Mouse (Mus musculus) v-Abl transformed pro-B cells (cell line): ENCODE results near the gene Il20rb.

Experiments used
- in situ Hi-C, 2 experiments: fragments of 400-800 bp; cut with MboI; formaldehyde crosslinking; loops; one replicate each; pipeline ENCODE4 v1.15.1; 2025; ENCODE audit not compliant: unreplicated experiment in 2 of 2

Gene Il20rb

GRCm38 (mm10) chr9:100438994-100439393 is 47.6 kb downstream of the Il20rb start:
- in situ Hi-C loops: loop anchor here in 1 of 2 experiments (25.0 kb wide), 1 partner anchor 1827 kb away; the partner anchor contains the start of gene Mrps22

DNA sequence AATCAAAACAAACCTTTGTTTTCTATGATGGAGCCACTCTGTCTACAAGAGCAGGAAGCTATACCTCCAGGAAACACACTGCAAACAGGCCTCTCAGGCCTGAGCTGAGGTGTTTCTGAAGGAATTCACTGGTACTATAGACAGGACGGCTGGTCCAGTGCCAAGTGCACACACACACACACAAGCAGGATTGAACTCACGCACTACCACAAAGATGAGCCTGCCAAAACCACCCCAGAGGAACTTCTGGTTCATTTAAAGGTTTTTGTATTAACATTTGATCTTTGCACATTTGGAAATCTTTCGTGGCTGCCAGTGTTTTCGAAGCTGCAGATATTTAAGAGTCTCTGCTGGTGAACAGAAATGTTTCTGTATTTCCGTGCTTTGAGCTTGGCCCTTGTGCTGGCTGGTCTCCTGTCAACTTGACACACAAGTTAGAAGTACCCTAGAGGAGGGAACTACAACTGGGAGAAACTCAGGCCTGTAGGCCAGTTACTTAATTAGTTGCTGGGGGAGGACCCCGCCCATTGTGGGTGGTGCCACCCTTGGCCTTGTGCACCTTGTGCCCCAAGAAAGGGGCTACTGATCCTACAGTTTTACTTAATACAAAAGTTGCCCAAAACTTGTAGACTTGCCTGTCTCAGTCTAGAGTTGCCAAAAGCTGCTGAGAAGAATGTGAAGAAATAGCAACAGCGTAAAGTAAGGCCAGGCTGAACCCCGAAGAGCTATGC is 49.6 kb downstream of the Il20rb start:
- in situ Hi-C loops: loop anchor here in 1 of 2 experiments (25.0 kb wide), 1 partner anchor 1825 kb away; the partner anchor contains the start of gene Mrps22

GRCm38 (mm10) chr9:100431355-100431754 is 55.2 kb downstream of the Il20rb start:
- in situ Hi-C loops: loop anchor here in 1 of 2 experiments (25.0 kb wide), 1 partner anchor 1819 kb away; the partner anchor contains the start of gene Mrps22

DNA sequence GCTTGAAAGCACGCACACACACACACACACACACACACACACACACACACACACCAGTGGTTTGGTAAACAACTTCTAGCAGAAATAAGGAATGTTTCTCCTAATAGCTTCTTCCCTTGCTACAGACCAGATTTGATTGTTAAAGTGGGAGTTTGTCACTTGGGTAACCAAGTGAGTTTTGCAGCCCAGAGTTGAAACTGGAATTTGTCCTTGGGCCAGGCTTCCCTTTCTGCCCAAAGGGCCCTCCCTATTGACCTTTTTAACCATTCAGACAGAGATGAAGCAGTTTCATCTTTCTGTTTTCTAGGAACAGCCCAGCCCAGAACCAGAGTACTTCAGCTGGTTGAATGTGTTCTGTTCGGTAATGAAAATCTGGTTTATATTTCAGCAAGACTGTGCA is 55.7 kb downstream of the Il20rb start:
- in situ Hi-C loops: loop anchor here in 1 of 2 experiments (25.0 kb wide), 1 partner anchor 1819 kb away; the partner anchor contains the start of gene Mrps22

DNA sequence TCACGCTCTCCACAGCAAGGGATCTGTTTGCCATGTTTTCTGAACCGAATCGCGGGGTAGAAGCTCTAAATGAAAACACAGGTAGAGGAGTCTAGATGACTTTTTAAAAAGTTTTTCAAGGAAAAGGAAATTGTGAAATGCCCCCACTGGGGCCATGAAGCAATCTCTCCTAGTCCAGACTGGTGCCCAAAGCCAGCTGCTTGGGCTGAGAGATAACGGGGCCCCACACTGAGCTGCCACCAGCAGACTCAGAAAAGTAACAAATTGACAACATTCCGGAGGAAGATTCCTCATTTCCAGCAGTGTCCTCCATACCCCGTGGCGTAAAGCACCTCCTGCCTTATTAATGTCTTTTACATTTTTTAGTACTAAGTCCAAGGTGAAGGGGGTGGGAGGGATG is 66.9 kb downstream of the Il20rb start:
- in situ Hi-C loops: loop anchor here (25.0 kb wide), 2 partner anchors 582 to 1357 kb away; no protein-coding TSS in a partner anchor

DNA sequence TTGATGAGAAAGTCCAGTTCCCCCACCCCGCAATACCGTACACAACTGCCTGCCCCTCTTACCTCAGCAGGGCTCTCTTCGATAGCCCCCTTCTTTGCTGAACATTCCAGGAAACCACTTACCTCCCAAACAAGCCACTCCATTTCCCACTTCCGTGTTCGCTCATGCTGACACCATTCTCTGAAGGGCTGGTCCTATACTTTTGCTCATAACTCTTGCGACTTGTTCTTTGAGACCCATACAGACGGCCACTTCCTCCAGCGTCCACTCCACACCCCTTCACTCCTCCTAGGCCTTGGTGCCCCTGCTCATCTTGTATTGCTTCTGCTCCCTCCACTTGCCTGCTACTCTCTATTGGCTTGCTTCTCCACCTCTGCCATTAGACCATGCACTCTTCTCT is 67.5 kb downstream of the Il20rb start:
- in situ Hi-C loops: loop anchor here (25.0 kb wide), 2 partner anchors 582 to 1357 kb away; no protein-coding TSS in a partner anchor

DNA sequence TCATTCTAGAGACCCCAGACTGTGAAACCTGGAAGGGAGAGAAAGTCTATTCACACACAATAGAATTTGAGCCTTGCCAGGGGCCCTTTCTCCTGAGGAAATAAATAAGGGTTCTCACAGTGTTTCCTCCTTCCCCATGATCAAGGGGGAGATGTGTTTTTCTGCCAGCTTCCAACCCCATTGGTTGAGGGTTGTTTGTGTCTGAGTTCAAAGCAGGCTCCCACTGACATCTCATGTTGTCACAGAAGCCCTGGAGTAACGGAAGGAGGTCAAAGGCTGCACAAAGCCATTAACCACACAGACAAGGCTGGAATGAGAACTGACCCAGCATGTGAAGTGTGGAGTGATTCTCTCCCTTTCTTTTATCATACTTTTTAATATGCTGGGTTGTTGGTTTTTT is 69.8 kb downstream of the Il20rb start:
- in situ Hi-C loops: loop anchor here (25.0 kb wide), 2 partner anchors 579 to 1354 kb away; no protein-coding TSS in a partner anchor

DNA sequence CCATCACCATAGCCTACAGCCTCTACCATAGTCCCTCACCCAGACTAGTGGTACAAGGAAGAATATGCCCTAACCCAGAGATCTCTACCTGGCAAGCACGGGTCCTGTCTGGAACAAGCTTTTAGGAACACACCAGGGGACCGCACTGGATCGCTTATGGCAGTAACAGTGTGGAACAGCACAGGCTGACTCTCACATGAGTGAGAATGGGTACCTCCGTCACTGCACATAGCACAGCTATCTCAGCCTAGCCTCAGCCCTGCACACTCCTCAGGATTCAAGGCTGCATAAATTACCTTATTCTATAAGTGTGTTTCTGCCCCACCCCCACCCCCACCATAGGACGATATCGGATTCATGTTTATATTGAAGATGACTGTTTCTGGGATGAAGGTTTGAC is 70.3 kb downstream of the Il20rb start:
- in situ Hi-C loops: loop anchor here (25.0 kb wide), 2 partner anchors 579 to 1354 kb away; no protein-coding TSS in a partner anchor

- in situ Hi-C loops: loop anchor here (25.0 kb wide), 2 partner anchors 578 to 1353 kb away; no protein-coding TSS in a partner anchor
Observed at GRCm38 (mm10) chr9:100415328-100415979, 71.1 kb downstream of the Il20rb start.
